Mouse (Mus musculus): ENCODE measurements around the gene Ano2. TPM values are rescaled to one million over a fixed set of nuclear protein-coding genes. Genes with fewer than 3 reads are reported as not detected.

Ano2 gene
- polyA plus RNA-seq, 1 experiment from 2014 or later, result 0.30 TPM

DNA sequence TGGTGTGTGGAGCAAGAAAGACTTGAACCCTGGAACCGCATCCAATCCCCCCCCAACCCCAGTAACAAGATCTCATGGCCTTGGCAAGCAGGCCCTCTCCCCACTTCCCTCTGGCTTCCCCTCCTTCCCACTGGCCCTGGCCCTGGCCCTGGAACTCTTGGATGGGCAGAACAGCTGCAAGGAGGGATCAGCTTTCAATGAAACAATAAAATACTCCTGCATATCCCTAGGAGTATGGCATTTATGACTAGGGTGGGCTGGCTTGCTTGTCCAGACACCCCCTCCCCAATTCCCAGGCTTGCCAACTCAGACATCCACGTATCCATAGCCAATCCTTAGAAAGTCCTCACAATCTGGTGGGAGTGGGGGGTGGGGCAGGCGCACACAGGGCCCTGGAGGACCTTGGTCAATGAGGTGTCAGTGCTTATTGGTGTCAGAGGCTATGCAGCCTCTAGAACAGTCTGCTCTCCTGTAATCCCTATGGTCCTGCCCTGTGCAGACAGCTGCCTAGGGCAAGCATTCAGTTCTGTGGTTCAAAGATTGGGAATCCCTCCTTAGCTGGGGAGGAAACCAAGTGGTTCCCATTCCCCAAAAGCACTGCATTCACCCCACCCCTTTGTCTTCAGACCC, 396.2 kb downstream of the Ano2 start:
- H3K27ac ChIP-seq (ENCODE audit: low read length), result no peak overlapping the region
- no peak overlapping the region for H3K9ac ChIP-seq (replicated peaks; ENCODE audit: low read length)
- peak; percentile 86 for ATAC-seq (ENCODE audit: low FRiP score, low TSS enrichment)
- no peaks in the 10 kb centered on the region for H3K36me3 ChIP-seq (ENCODE audit: insufficient read depth, low read length)
- H3K27me3 ChIP-seq (ENCODE audit: insufficient read depth, low read length), result no peaks in the 10 kb centered on the region
- no peaks in the 10 kb centered on the region for H3K4me1 ChIP-seq (ENCODE audit: insufficient read depth, low read length)
- 39% methylated on average over 3 of the region's 3 CpGs for WGBS
- H3K4me2 ChIP-seq (replicated peaks; ENCODE audit: low read depth, low read length), result no peak overlapping the region
- no peaks in the 10 kb centered on the region for H3K9me3 ChIP-seq (ENCODE audit: low read length)
- H3K4me3 ChIP-seq (ENCODE audit: low read length), result no peak overlapping the region

GRCm38 (mm10) chr6:126088489-126089265, 398.5 kb downstream of the Ano2 start:
- Histone ChIP-seq H3K27ac (ENCODE audit: low read length) (no peak overlapping the region), H3K36me3 (ENCODE audit: insufficient read depth, low read length) (no peaks in the 10 kb centered on the region), H3K4me1 (ENCODE audit: insufficient read depth, low read length) (no peaks in the 10 kb centered on the region), H3K4me3 (ENCODE audit: low read length) (no peak overlapping the region), H3K9me3 (ENCODE audit: low read length) (no peaks in the 10 kb centered on the region), H3K27me3 (ENCODE audit: insufficient read depth, low read length) (no peaks in the 10 kb centered on the region), H3K9ac (replicated peaks; ENCODE audit: low read length) (no peak overlapping the region), H3K4me2 (replicated peaks; ENCODE audit: low read depth, low read length) (no peak overlapping the region)
- ATAC-seq (ENCODE audit: low FRiP score, low TSS enrichment), result no peak
- WGBS, result 89% methylated on average over 12 of the region's 12 CpGs

Other genes starting within 250 kb of the Ano2 start
- 158 and 178 TPM in 2 replicates for gene Cd9, start 195.6 kb upstream of the Ano2 start, polyA plus RNA-seq (2015; fragmentation: Nextera tagmentation; extraction: Ambion mirVana)
- 3.9 and 5.4 TPM in 2 replicates for gene Vwf, start 143.6 kb upstream of the Ano2 start, polyA plus RNA-seq (2015; fragmentation: Nextera tagmentation; extraction: Ambion mirVana)

Measured in kidney, embryonic 16.5 days (tissue).